Mouse (Mus musculus): ENCODE data around the gene Gucy2g.

GRCm38 (mm10) chr19:55222268-55222667, 18.8 kb downstream of the Gucy2g start:
- no peak for TF ChIP-seq CTCF (IDR thresholded peaks at IDR 0.05; ENCODE audit: low read depth)
- TF ChIP-seq EP300 (IDR thresholded peaks at IDR 0.05; ENCODE audit: low read depth) = no peak

Measured in heart, postnatal 0 days (tissue).